Mouse (Mus musculus) heart, postnatal 36 days (tissue): ENCODE results near the gene Hoxb4. TPM values are rescaled to one million over a fixed set of nuclear protein-coding genes. Genes with fewer than 3 reads are reported as not detected.
A peak's percentile ranks its signal among the peaks of the same experiment; 100 is the strongest.

Source experiments
- DNase-seq, 2 experiments: peaks; one replicate each; pipeline ENCODE4 v3.0.0; 2021 to 2022
- intact Hi-C: fragments of 180-260 bp; cut with DNase I; formaldehyde crosslinking; loops from one replicate; pipeline ENCODE4 v1.15.1; 2025
- total RNA-seq, 2 experiments: library from RNA; stranded (reverse); gene quantifications; 2 replicates each; pipeline ENCODE4 v1.2.3; 2021

Gene Hoxb4
- total RNA-seq, 2 experiments from 2014 or later: 0.51 to 0.53 TPM

DNA sequence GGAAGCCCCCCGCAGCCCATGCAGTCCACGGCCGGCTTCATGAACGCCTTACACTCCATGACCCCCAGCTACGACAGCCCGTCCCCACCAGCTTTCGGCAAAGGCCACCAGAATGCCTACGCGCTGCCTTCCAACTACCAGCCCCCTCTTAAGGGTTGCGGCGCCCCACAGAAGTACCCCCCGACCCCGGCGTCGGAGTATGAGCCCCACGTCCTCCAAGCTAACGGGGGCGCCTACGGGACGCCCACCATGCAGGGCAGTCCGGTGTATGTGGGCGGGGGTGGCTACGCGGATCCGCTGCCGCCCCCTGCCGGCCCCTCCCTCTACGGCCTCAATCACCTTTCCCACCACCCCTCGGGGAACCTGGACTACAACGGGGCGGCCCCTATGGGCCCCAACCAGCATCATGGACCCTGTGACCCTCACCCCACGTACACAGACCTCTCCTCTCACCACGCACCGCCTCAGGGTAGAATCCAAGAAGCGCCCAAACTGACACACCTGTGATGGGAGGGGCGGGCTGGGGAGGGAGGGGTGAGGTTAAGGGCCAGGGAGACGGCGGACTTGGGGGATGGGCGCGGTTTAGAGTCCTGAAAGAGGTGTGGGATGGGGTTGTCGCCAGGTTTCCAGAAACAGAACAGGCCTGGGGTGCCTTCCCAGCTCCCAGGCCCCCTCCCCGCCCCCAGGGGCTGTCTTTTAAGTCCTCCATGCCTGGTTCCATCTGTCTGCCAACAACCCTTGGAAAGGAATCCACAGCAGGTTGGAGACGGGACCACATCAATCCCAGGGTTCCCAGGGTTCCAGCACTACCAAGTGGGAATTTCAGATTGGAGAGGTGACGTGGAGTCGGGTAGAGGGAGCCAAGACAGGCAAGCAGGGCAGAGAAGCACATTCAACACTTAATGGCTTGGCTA, 28.1 kb downstream of the Hoxb4 start:
- intact Hi-C loops: no loop called here
- no peak for DNase-seq

DNA sequence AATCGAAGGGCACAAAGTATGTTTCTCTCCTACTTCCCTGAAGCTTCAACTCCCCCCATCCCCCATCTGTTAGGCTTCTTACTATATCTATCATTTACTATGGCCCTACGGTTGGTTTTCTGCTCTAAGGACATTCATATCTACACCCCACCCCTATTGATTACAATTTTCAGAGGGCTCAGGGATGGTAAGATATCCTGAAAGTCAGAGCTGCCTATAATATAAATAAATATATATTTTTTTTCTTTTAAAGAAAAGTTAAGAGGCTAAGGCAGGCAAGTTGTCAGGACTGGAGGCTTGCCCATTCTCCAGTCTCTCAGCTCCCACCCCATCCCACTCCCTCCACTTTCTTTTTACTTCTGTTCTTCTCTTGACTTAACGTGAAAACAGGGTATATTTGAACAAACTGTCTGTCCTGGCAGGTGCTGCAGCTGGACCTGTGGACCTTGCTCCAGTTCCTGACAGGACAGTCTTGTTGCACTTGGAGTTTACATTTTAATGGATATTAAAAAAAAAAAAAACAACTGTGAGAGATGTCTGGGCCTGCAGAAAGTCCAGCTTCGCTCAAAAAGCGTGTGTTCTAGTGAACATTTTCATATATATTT, 29.0 kb downstream of the Hoxb4 start:
- no peak for DNase-seq
- intact Hi-C loops: no loop called here

DNA sequence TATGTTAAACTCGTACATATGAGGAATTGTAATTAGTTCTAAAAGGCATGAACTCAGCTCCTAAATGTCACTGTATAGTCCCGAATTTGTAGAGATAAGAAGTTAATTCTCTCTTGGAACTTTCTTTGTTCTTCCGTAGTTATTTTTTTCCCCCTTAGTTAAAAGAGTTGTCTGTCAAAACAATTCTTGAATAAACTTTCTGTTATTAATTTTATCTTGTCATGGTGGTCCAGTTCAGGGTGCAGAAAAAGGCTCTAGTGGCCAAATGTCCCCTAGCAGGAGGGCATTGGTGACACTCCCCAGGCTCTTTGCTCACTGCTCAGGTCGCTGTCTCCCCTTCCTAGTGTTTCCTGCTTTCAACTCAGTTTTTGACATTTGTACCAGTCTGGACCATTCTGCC, 29.6 kb downstream of the Hoxb4 start:
- intact Hi-C loops: no loop called here
- DNase-seq: no peak

DNA sequence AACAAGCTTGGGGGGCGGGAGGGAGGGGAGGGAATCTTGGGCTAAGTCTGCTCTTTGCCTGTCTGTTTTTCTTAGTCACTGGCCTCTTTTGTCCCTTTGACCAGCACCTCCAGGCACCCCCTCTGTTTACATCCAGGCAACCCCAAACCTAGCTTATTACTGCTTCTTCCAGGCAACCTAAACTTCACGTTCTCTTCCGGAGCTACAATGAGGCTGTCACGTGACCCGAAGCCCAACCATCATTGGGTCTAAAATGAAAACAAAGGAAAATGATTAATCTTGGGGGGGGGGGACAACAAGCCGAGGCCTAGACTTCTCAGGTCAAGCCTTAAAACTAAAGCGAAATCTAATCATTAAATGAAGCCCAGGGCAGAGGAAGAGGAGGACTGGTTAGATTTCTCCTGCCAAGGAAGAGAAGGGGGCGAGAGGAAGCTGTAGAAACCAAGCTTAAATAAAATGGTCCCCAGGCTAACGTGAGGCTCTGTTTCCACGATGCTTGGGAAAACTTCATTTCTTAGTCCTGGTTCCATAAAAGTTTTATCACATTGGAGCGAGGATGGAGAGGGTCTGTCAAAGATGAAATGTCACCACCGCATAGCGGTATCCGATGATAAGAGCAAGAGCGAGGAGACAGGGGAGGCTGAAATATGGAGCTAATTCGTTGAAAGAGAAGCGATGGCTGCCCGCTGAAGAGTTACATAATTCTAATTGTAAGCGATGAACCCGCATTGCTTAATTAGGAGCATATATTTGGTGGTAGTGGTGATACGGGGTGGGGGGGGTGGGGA, 30.3 kb downstream of the Hoxb4 start:
- intact Hi-C loops: no loop called here

DNA sequence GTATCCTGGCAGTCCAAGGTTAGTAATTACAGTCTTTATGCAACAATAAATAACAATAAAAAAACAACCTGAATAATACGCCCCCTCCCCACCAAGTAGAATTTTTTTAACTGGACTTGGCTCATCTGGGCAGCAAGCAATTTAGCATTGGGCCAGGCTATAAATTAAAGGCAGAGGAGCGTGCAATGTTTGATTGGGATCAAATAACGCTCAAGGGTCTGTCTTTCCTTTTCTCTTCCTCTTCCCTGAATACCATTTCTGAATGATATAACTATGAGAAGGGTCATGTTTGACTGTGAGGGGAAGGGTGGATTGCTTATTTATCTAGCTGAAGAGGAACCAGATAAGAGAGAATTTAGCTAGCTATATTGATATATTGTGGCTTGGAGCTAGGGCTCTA, 30.9 kb downstream of the Hoxb4 start:
- DNase-seq: no peak
- intact Hi-C loops: no loop called here

More for the DNA sequence above, 30.3 kb downstream of the Hoxb4 start:
- no peak for DNase-seq

DNA sequence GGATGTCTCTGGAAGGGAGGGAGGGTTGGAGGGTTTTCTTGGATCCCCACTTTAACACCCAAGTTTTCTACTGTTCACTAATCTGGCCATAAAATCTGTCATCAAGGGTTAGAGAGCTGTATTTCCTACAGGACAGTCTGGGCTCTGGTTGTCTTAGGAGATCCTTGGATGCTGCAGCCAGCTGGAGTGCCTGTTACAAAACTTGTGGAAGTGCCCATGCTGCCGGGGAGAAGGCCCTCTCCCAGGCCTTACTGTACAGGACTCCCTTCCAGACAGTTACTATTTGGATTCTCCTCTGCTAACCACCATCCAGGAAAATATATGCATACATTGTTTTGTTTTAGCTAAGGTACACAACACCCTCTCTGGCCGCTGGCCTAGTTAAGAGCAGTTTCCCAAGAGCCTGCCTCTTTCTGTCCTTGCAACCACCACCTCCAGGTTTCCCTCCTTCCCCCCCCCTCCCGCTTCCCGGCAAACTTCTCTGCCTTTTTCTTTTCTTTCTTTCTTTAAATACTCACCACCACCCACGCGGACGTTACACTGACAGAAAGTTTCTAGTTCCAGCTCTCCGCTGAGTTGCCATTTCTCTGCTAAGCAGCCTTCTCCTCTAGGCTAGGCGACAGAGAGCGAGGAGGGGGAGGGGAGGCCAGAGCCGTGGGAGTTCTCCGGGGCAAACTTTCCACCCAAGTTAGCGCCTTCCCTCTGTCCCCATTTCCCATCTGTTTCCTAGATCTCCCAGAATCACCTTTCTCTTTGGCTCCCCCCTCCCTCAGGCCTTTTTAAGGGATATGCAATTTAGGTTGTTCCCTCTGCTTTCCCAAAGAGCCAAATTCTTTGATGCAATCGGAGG, 31.6 kb downstream of the Hoxb4 start:
- no peak for DNase-seq
- intact Hi-C loops: no loop called here

DNA sequence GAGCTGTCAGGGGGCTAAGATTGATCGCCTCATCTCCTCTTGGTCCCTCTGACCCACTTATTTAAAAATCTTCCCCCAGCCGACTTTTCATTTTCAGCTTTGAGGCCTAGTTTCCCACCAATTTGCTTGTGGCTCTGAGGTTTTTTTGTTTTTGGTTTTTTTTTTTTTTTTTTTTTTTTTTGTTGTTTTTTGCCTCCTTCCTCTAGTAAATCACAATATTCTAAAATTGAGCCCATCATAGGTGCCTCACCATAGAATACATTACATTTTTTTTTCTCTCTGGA, 32.2 kb downstream of the Hoxb4 start, which contains the start of gene Hoxb2:
Hoxb2 (plus strand) TSS at position 185 of the 284 bp plus-strand sequence.
- DNase-seq: no peak
- intact Hi-C loops: no loop called here

DNA sequence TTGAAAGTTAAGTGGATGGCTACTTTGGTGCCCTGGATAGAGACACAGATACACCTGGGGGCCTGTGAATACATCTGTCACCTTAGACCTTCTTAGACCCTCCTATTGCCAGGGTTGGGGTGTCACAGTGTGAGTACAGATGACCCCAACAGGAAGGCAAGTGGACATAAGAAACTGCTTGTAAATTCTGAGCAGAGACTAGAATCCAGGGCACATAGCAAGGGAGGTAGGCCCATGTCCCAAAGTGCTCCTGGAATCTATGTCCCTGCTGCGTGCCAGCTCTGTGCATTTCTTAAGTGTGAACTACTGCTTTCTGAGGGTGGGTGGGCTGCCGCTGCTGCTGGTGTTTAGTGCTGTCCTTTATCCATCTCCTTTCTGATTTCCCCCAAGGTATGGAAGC, 32.7 kb downstream of the Hoxb4 start:
- DNase-seq: no peak
- intact Hi-C loops: no loop called here

DNA sequence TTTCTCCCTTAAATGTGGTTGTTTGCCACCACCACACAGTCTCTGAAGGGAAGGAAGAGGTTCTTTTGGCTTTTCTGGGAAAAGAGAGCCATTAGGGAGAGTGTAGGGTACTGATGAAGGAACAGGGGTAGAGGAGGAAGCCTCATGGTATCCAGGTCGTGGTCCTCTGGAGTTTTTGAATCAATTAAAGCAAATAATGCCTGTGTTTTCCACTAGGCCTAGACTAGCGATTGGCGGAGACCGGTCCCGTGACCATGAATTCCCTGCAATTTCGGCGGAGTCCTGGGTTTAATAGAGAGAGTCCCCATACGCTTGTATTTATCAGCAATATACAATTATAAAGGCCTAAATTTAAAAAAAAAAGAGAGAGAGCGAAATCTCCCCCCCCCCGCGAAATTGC, 33.2 kb downstream of the Hoxb4 start:
- no peak for DNase-seq
- intact Hi-C loops: no loop called here

DNA sequence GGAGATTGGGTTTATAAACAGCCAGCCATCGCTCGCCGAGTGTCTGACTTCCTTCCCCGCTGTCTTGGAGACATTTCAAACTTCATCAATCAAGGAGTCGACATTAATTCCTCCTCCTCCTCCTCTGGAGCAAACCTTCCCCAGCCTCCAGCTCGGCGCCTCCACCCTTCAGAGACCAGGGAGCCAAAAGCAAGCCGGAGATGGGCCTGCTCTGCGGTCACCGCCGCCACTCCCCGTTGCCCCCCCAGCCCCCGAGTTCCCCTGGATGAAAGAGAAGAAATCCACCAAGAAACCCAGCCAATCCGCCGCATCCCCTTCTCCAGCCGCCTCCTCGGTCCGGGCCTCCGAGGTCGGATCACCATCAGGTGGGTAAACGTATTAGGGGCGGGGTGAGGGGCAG, 33.8 kb downstream of the Hoxb4 start:
- no peak for DNase-seq
- intact Hi-C loops: loop anchor here (2.0 kb wide), 1 partner anchor 37 kb away; no protein-coding TSS in a partner anchor

DNA sequence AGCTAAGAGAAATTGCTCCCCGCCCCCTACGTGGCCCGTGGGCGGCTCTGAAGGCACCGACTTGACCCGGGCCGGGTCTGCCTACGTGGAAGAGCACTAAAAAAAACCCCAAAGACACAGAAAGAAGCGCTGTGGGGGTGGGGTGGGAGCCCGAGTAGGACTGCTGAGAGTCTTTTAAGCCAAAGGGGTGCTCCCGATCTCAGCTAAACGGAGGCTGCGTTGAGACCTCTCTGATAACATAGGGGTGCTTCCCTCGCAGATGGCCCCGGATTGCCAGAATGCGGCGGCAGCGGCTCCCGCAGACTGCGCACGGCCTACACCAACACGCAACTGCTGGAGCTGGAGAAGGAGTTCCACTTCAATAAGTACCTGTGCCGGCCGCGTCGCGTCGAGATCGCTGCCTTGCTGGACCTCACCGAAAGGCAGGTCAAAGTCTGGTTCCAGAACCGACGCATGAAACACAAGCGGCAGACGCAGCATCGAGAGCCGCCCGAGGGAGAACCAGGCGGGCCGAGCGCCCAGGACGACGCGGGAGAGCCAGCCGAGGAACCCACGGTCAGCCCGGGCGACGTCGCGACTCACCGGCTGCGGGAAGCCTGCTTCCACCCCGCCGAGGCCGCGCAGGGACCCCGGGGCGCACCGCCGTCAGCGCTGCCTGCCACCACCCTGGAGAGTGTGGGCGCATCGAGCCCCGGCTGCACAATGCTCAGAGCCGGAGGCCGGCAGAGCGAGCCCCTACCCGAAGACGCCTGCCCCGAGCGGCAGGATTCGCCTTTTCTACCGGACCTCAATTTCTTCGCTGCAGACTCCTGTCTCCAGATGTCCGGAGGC, 34.8 kb downstream of the Hoxb4 start:
- intact Hi-C loops: loop anchor here (2.0 kb wide), 1 partner anchor 38 kb away; no protein-coding TSS in a partner anchor
- peak; percentile 38 to 58 for DNase-seq

DNA sequence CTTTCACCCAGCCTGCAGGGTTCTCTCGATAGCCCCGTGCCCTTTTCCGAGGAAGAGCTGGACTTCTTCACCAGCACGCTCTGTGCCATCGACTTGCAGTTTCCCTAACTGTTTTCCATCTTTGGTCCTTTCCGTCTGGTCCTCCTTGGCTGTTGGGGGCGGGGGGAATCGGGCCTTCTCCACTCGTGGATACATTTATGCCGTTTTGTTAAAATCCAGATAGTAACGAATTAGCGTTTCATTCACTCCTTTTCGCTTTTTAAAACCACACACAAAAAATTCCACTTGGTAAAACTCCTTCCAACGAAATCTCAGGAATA, 35.4 kb downstream of the Hoxb4 start:
- DNase-seq: no peak
- intact Hi-C loops: loop anchor here (2.0 kb wide), 1 partner anchor 39 kb away; no protein-coding TSS in a partner anchor

DNA sequence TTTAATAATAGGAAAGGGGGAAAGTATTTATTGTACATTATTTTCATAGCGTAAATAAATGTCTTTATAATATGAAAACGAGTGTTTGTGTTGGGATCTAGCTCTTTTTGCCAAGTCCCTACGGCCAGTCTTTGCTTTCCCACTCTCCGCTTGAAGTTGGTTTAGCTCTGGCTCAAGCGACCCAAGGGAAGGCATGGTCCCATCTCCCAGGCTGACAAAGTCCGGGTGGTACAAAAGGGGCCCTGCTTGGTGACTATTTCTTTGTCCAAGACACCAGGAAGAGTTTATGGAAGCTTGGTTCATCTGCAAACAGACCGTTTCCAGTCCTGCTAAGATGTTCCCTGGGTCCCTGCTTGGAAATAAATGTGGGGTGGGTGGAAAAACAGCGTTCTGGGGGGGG, 35.9 kb downstream of the Hoxb4 start:
- DNase-seq: no peak
- intact Hi-C loops: loop anchor here (2.0 kb wide), 1 partner anchor 39 kb away; no protein-coding TSS in a partner anchor

DNA sequence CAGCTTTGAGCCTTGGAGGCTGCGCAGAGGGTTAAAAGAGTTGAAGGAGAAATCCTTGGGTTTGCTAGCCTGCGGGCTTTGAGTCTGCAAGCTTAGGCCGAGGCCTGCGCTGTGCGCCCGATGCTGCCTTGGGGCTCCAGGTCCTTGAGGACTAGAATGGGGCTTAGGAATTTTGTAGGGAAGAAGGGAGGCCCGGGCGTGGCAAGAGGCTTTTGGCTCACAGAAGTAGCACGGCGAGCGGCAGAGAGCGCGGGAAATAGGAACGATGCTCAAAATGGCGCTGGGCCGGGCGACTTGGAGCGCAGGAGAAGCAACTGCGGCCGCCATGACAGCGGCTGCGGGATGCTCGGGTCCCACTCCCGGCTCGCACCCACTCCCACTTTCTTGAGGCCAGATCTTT, 36.3 kb downstream of the Hoxb4 start:
- intact Hi-C loops: no loop called here
- DNase-seq: peak in 1 of 2 experiments; percentile 36

DNA sequence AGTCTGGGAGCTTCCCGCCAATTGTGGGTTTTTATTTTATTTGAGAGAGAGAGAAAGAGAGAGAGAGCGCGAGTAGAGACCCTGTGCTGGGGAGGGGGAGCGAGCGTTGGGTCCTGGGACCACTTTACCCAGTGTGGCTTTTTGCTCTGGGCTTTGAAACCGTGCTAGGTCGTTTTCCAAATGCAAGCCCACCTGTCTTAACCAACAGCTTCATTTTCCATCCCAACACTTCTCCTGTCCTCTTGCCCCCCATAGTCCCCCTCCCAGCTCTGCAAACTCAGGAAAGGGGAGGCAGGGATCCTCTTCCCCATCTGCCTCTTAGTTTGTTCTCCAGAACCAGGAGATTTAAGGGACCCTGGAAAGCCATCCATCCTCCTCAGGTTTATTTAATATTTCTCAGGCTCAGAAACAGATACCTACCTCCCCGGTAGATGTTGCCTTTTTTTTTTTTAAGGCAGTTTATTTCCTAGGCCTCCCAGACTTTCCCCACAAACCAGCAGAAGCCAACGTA, 36.8 kb downstream of the Hoxb4 start:
- no peak for DNase-seq
- intact Hi-C loops: loop anchor here (5.0 kb wide), 1 partner anchor 158 kb away; no protein-coding TSS in a partner anchor

DNA sequence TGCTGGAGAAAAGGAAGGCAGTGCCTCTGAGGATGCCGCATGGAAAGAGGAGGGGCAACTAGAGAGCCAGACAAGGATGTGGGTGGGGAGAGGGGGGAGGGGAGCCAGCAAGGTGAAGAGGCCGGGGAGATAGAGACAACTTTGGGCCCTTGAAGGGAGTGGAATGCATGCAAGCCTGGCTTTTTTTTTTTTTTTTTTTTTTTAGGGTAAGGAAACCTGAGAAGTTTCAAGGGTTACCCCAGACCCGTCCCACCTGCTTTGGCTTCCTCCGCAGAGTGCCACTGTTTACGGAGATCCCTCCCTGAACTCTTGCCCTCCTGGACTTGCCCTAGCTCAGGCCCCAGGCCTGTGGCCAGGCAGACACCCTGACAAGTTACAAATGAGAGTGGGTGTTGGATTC, 45.7 kb downstream of the Hoxb4 start:
- no peak for DNase-seq

DNA sequence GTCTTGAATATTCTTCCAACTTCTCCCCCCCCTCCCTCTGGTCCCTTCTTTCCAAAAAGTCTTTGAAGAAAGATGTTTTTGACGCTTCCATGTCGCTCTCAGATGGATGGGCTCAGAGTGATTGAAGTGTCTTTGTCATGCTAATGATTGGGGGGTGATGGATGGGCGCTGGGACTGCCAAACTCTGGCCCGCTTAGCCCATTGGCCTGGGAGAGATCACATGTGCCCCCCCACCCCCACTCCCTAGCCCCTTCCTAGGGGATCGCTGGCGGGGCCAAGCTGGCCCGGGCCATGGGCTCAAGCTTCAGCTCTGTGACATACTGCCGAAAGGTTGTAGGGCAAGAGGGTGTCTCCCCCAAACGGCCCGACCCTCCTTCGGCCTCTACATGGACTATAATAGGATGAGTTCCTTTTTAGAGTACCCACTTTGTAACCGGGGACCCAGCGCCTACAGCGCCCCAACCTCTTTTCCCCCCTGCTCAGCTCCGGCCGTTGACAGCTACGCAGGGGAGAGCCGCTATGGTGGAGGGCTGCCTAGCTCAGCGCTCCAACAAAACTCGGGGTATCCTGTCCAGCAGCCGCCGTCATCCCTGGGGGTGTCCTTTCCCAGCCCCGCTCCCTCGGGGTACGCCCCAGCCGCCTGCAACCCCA, 47.5 kb downstream of the Hoxb4 start, which contains the start of gene Hoxb1:
Hoxb1 (plus strand) TSS at position 312 of the 651 bp plus-strand sequence.
- intact Hi-C loops: loop anchor here (5.0 kb wide), 1 partner anchor 42 kb away; no protein-coding TSS in a partner anchor
- DNase-seq: no peak

More for the DNA sequence above, 45.7 kb downstream of the Hoxb4 start:
- intact Hi-C loops: no loop called here
